Mouse (Mus musculus) embryo, embryonic 11 days (tissue): ENCODE results near the gene Psmc1.

Experiments used
- DNase-seq: peaks from one replicate; pipeline ENCODE4 v3.0.0-alpha.2; 2015

Psmc1 gene

DNA sequence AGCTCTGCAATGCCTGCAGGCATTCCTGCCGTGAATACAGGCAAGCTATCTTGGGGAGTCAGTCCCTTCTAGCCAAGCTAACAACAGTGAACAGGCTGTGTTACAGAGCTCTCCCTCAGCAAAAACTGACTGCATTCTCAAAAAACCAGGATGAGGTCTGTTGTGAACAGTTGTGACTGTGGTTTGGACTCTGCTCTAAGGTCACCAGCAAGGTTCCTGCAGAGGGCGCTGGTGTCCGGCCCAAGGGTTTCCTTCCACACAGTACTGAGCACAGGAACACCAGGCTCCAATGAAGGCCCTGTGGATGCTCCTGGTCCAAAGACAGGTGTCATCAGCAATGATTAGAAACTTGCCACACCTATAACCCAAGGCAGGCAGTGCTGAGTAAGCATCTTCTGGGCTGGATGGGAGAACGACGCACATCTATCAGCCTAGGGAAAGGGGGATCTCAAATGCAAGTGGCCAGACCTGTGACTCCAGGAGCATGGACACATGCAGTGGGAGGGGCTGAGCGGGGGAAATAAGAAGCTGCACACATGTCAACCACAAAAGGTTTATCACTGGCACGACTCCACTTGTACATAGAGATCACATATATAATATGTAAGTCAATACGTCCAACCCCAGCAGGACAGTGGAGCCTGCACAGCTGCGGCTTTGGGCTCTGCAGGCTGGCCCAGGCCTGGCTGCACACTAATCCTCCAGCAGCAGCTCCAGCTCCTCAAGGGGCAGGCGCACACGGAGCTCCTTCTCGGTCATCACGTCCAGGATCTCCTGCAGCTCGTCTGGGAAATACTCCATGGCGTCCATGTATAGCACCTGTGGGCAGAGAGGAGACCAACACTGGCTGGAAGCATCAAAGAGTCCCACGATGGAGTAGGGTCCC lies 15.2 kb downstream of the Psmc1 start:
- no peak for DNase-seq

DNA sequence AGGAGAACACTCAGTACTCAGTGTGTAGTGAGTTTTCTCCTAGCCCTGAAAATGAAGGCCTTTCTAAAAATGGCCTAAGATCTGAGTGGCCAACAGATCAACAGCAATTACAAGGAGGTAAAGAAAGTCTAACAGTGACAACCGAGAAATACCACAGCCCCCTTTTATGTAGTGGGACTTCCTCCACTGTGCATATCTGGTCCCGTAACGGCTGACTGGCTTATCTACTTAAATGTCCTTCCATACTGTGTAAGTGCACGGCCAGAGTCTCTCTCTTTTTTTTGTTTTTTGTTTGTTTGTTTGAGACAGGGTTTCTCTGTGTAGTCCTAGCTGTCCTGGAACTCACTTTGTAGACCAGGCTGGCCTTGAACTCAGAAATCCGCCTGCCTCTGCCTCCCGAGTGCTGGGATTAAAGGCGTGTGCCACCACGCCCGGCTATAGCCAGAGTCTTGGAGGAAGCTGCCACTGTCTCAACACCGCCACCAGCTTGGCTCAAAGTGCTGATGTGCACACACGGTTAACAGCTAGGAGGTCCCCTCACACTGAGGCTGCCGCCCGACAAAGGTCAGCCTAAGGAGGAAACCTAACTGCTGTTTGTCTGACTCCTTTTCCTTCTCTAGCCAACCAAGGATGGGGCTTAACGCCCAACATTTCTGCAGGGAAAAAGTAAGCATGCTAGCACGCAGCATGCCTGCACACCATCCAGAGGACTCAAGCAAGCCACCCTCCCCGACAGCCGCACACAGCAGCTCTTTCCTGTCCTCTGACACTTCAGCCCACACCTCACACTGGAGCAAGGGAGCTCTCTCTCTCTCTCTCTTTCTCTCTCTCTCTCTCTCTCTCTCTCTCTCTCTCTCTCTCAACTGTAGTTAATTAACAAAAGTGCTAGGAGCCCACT lies 17.3 kb downstream of the Psmc1 start:
- no peak for DNase-seq

DNA sequence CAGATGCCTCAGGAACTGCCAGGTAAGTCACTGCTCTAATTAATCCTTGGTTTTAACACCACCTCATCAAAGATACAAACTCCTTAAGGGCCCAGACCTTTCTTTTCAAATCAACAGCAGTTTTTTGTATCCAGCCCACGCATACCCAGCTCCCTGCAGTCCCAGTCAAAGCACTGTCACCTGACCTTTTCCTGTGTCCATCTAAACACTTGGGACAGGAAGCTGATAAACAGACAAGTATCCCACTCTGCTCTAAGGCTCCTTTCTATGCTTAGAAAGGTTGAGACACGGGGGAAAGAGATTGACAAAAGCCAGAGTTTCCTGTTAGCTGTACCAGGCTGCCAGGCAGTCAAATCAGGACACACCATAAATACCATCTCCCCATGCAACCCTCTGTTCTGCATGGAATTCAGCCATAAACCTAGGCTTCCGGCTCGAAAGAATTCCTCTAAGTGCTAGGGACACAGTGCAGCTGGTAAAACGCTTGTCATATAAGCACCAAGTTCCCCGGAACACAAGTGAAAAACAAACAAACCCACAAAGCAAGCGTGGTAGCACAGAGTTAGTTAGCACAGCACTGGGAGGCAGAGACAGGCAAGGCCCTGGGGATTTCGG lies 18.0 kb downstream of the Psmc1 start:
- DNase-seq = no peak

DNA sequence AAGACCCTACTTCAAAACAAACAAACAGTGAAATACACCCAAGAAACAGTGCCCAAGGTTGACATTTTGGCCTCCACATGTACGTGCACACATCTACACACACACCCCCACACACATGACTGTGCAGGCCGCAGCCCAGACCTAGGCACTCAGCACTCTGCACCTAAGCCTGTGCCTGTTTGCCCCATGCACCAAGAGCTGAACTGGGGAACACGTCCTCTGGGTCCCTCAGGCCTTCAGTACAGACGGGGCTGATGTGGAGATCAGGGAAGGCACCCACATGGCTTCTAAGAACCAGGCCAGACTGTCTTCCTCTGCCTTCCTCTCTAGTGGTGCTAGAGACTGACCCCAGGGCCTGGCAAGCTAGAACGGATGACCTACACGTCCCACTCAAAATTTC lies 18.6 kb downstream of the Psmc1 start:
- DNase-seq = no peak

DNA sequence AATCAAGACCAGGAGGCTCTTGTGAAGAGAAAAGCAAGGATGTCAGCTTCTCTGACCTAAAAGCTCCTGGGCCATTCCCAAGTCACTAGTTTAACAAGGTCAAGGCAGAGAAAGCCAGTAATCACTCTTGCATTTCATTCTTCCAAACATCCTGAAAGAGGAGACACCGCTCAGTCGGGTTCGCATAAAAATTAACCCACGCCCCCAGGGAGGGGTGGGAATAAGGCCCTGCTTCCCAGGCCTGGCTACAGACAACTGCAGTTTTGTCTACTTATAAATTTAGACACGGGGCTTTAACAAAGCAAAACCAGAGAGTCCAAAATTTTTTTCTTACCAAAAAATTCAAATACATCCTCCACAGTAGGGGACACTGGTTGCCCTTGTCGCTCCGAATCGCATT lies 19.0 kb downstream of the Psmc1 start:
- DNase-seq = no peak

DNA sequence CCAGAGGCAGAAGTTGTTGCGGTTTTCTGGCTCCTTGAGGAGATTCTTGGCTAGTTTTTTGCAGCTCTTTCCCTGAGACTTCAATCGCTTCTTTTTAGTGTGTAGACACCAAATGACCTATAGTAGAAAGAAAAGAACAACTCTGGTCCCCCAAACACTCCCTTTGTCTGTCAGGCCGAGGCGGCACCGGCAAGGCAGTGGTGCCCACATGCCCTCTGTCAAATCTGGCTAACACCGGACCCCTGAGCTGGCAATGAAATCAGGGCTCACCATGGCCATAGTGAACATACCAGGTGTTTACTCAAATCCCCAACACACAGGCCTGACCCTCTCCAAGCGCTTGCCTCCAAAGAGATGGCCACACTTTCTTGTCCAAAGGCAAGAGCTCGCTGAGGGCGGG lies 21.2 kb downstream of the Psmc1 start:
- DNase-seq = no peak

DNA sequence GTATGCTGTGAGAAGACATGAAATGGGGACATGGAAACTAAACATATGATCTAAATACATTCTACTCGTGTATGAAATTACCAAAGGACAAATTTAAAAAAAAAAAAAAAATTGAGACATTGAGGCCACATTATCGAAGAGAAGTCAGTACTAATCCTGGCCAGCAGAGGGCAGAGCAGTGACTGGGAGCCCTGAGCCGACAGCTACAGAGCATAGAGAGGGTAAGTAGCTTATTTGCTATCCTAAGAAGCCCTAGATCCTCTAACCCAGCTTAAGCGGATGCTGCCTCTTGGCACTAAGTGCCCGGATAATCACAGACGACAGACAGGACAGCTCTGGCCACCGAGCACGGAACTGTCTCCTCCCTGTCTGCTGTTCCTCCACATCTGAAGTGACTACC lies 21.7 kb downstream of the Psmc1 start:
- peak; percentile 78 for DNase-seq

DNA sequence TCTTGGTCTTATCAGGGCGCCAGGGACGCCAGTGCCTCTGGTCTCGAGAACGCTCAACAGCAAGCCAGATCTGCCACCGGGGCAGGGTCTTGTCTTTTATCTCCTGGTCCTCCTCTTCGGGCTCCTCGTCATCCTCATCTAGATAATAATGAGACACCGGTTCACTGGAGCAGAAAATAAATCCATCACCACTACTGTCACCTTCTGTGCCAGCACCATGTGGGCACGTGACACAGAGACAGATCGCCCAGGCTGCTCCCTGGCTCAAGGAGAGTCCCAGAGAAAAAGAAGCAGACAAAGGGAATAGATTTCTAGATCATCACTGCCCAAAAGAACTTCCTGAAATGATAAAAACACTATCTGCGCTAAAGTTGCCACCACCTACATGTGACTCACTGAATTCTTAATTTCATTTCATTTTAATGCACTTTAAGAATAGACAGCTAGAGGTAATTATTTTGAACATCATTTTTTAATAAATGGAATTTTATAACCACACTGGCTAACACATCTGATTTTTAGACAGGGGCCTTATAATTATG lies 24.5 kb downstream of the Psmc1 start:
- DNase-seq = no peak

DNA sequence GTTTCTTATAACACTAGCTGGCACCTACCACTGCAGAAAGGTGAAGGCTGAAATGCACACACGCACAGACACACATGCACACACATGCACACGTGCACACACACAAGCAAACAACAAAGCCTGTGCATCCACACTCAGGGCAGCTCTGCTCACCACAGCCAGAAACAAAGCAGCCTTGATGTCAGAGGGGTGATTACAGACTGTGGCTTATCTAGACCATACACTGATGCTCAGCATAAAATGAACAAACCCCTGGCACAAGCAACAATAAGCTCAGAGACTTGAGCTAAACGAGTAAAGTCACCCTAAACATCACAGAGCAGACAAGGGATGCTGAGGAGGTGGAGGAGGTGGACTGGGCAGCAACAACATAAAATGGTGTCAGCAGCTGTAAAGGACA lies 25.2 kb downstream of the Psmc1 start:
- no peak for DNase-seq

DNA sequence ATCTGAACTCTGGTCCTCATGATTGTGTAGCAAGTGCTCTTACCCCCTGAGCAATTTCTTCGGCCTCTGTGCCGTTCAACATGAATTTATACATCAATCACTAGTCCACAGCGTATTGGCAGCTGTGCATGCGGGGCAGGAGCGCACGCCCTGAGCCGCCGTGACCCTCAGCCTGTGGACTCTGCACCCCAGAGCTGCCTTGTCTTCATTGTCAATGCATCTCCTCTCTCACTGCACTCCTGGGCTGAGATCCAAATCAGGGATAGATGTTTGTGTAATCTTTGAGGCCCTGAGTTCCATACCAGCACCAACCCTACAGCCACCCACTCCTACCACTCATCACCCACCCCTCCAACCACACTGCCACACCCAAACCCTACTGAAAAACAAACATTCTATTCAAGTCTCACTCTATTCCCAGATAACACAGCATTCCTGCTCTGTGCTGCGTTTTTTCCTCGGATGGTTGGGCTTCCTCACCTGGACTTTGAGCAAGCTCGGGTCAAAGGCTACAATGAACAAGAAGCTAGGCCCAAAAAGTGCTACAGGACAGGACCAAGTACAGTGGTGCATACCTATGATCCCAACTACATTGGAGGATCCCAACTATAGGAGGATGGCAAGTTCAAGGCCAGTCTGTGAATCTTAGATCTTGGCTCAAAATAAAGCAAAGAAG lies 33.0 kb downstream of the Psmc1 start:
- DNase-seq = no peak

DNA sequence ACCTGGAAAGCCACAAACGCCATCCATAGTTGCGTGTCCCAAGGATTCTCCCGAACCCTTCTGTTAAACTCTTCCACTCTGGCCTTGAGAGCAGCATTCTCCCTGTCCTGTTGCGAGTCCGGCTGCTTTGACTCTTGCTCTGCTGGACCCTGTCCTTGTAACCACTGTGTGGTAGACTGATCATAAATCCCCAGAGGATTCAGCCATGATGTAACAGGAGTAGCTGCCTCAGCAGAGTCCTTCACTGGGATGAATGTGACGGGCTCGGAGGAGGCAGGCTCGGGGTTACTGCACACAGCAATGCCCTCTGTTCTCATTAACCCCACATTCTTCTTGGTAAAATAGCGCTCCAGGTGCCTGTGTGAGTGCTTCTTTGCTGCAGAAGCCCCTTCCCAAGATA lies 33.8 kb downstream of the Psmc1 start:
- DNase-seq = no peak

DNA sequence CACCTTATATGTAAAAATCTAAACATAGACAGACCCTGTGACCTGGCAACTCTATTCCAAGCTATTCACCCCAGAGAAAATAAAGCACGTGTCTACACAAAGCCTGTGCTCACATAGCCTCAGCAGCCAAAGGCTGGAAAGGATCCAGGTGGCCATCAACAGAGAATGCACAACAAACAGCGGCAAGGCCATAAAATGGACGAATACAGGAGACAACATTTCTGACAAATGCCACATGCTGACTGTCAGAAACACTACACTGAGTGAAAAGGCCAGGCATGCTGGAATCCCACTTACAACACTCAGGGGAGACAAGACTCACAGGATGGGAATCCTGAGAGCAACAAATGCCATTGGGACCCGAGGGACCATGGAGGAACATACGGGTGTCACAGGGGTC lies 34.3 kb downstream of the Psmc1 start:
- no peak for DNase-seq

DNA sequence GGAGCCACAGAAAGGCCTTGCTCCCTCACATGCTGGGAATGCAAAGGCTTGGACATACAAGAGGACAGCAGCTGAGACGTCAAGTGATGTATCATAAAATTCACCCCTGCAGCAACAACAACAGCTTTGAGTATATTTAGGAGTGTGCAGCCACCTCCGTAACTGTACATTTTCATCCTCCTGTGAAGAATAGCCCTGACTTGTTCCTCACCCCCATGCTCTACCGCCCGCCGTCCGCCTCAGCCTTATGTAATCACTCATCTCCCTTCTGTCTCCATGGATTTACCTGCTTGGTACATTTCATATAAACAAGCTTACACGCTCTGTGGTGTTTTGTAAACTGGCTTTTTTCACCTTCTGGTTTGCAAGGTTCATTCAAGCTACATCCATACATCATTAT lies 42.5 kb downstream of the Psmc1 start:
- DNase-seq = no peak

DNA sequence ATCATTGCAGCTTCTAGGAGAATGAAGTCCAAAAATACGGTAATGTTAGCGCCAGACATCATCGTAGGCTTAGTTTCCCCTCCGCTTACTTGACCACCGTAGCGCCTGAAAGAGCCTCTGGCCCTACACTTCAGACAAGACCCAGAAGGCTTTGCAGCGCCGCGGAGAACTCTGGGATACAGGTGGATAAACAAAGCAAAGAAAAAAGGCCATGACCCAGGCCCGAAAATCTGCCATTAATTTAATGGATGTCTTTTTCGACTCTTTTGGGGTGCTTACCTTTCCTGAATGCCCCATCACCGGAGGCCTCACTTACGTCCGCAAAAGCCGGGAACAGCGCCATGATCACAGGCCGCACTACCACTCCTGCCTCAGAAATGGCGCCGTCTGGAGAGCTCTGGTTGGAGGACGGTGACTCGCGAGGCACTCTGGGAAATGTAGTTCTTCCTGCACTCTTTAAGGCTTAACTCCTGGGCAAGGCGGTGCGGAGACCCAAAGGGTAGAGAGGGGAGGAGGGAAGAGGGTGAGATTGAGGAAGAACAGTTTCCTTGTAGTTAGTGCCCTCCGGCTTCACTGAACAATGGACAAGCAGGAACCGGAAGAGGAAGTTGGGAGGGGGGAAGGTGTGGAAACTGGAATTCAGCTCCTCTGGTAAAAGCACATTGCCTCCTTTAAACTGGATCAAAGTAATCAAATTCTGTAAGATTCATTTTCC lies 49.5 kb downstream of the Psmc1 start, which contains the start of gene Nrde2:
Gene Nrde2, minus strand, starts transcription at position 393 of the 715 bp plus-strand sequence.
- DNase-seq = peak; percentile 95

DNA sequence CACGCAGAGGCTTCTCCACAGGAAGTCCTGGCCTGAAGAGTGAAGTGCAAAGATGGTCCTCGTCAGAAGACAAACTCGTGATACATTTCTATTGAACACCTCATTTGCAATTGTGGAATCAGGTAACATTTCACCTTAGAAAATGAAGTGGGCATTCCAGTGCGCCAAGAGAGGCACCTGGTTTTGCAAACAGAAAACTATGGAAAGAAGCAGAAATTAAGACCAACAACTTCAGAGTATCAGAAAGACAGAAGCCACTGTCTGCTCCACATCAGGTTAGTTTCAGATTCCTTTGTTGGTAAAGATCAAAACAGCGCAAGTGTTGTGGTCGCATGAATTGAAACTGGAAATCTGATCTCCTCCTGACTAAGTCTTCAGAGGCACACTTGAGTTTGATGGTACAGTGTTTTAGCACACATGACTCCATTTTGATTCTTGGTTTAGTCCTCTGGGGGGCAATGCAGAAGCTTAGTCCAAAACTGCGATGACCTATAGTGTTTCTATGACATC lies 55.1 kb downstream of the Psmc1 start:
- no peak for DNase-seq

DNA sequence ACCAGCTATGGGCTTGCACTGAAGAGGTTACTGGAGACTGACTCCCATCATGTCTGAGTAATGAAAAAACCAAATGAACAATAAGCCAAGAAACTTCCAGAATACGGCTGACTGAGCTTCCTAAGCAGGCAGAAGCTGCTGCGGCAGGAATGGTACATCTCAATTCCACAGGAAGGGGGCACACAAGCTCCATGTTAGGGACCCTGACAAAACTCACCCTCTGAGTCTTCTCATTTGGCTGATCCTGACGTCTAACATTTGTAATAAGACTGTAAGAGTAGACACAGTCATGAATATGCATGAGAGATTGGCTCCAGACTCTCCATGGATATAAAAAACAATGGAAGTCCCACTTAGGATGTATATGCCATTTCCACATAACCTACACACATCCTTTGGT lies 56.2 kb downstream of the Psmc1 start:
- DNase-seq = peak; percentile 76

DNA sequence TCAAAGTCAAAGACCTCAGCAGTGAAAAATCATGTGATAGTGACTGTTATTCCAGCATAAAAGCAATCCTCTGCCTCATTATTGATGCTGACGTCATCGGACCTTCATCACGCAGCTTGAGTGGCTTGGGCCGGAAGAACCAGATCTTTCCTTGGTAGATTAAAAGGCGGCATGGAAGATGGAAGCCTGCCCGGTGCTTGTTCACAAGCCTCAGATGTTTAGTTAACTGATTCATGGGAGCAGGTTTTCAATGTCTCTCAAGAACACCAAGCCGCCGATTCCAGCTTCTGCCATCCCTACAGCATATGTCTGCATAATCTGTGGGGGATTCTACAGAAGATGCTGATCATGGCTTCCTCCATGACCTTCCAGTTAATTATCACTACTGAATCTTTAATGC lies 57.0 kb downstream of the Psmc1 start:
- DNase-seq = no peak

DNA sequence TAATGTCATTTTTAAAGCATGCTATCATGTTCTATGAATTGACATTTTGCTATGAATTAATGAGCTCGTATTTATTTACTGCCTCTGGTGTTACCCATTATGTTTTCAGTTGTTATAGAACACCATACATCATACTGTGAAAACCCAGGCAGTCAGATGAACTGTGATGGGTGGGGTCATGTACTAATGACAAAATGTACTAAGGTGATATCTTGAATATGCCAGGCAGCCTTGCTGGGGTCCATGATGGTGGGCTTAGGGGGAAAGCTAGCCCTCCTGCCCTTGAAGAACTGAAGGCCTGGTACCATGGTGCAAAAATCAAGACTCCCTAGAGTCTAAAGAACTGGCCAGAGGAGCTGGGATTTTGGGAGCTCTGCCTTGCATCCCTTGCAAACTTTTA lies 57.5 kb downstream of the Psmc1 start:
- no peak for DNase-seq

DNA sequence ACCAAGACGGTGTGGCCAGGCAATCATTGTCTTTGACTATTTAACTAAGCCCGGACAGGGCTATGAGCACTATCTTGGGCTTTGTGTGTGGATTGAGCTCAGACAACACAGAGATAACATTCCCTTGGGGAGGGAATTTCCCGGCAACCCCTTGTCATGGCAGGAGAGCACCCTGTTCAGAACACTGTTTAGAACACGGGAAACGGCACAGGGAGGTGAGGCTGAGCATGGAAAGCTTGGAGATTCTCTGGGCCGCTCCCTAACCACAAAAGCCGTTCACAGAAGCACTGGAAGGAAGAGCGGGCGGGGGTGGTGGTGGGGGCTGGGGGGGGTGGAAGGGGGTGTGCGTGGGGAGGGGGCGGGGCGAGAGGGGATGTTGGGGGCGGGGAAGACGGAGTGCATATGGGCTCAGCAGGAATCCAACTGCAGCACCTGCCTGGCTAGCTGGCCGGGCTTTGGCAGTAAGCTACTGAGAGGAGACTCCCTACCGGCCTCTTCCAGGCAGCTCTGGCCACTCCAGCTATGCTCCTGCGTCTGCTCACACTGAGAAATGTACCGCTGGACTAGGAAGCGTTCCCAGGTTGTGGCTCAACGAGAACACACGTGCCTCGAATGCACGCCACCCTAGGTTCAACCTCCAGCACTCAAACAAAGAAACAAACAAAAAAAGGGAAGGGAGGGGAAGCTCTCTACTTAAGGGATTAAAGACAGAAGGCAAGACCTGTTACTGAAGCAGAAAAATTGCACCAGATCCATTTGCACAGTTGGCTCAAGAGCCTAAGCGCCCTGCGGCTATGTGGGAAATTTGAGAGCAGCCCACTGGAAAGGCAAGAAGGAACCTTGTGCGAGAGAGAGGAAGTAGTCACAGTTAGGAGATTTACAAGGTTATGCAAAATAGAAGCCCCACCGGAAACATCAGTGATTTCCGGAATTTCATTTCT lies 58.2 kb downstream of the Psmc1 start:
- DNase-seq = peak; percentile 63

DNA sequence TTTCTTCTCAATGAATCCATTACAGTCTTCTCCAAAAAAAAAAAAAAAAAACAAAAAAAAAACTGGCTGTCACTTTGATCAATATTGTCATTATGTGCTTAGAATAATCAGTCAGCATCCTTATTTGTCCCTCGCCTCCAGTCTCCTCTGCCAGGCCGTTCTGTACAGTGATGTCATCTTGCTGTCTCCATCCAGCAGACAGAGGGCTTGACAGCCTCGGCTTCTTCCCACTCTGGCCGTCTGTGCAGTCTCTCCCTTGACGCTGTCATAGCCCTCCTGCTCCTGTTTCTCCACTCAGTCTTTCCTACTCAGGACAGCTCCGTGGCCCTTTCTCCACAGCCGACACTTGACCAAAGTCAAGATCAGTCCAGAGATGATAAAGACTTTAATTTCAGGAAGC lies 62.5 kb downstream of the Psmc1 start:
- no peak for DNase-seq
